Mouse (Mus musculus): ENCODE results near the gene Eva1a. TPM values are rescaled to one million over a fixed set of nuclear protein-coding genes. Genes with fewer than 3 reads are reported as not detected.

Gene Eva1a
- total RNA-seq, 2 experiments from 2014 or later, result 4.9 to 6.3 TPM

GRCm38 (mm10) chr6:82065230-82065629, 24.4 kb downstream of the Eva1a start:
- DNase-seq (ENCODE audit: low spot score in 2 of 2), result no peak

GRCm38 (mm10) chr6:82066515-82067081, 25.8 kb downstream of the Eva1a start:
- no peak for DNase-seq (ENCODE audit: low spot score in 2 of 2)

GRCm38 (mm10) chr6:82070459-82070858, 29.6 kb downstream of the Eva1a start:
- DNase-seq (ENCODE audit: low spot score in 2 of 2), result no peak

- no peak for DNase-seq (ENCODE audit: low spot score in 2 of 2)
These were observed 32.2 kb downstream of the Eva1a start for GRCm38 (mm10) chr6:82073011-82073410.

- no peak for DNase-seq (ENCODE audit: low spot score in 2 of 2)
These were observed 32.7 kb downstream of the Eva1a start for GRCm38 (mm10) chr6:82073567-82073966.

GRCm38 (mm10) chr6:82076364-82076763, 35.5 kb downstream of the Eva1a start:
- no peak for DNase-seq (ENCODE audit: low spot score in 2 of 2)

GRCm38 (mm10) chr6:82078875-82079274, 38.0 kb downstream of the Eva1a start:
- no peak for DNase-seq (ENCODE audit: low spot score in 2 of 2)

- no peak for DNase-seq (ENCODE audit: low spot score in 2 of 2)
These were observed 42.8 kb downstream of the Eva1a start for GRCm38 (mm10) chr6:82083655-82084054.

GRCm38 (mm10) chr6:82084235-82084634, 43.4 kb downstream of the Eva1a start:
- no peak for DNase-seq (ENCODE audit: low spot score in 2 of 2)

GRCm38 (mm10) chr6:82085313-82085908, 44.6 kb downstream of the Eva1a start:
- no peak for DNase-seq (ENCODE audit: low spot score in 2 of 2)

- no peak for DNase-seq (ENCODE audit: low spot score in 2 of 2)
These were observed 47.3 kb downstream of the Eva1a start for GRCm38 (mm10) chr6:82088133-82088532.

GRCm38 (mm10) chr6:82091773-82092172, 50.9 kb downstream of the Eva1a start:
- peak in 1 of 2 experiments; percentile 16 for DNase-seq (ENCODE audit: low spot score in 2 of 2)

GRCm38 (mm10) chr6:82097705-82098104, 56.9 kb downstream of the Eva1a start:
- no peak for DNase-seq (ENCODE audit: low spot score in 2 of 2)

GRCm38 (mm10) chr6:82098456-82098855, 57.6 kb downstream of the Eva1a start:
- DNase-seq (ENCODE audit: low spot score in 2 of 2), result no peak

GRCm38 (mm10) chr6:82110473-82110872, 69.6 kb downstream of the Eva1a start:
- DNase-seq (ENCODE audit: low spot score in 2 of 2), result no peak

- no peak for DNase-seq (ENCODE audit: low spot score in 2 of 2)
These were observed 70.3 kb downstream of the Eva1a start for GRCm38 (mm10) chr6:82111111-82111510.

- DNase-seq (ENCODE audit: low spot score in 2 of 2), result no peak
These were observed 70.7 kb downstream of the Eva1a start for GRCm38 (mm10) chr6:82111540-82111939.

GRCm38 (mm10) chr6:82112127-82113090, 71.6 kb downstream of the Eva1a start:
- no peak for DNase-seq (ENCODE audit: low spot score in 2 of 2)

GRCm38 (mm10) chr6:82115335-82115965, 74.6 kb downstream of the Eva1a start:
- DNase-seq (ENCODE audit: low spot score in 2 of 2), result no peak

GRCm38 (mm10) chr6:82116176-82116575, 75.3 kb downstream of the Eva1a start:
- no peak for DNase-seq (ENCODE audit: low spot score in 2 of 2)

- no peak for DNase-seq (ENCODE audit: low spot score in 2 of 2)
These were observed 77.0 kb downstream of the Eva1a start for GRCm38 (mm10) chr6:82117871-82118270.
